Mouse (Mus musculus): ENCODE measurements around the gene Dnajc8.

GRCm38 (mm10) chr4:132584975-132585374, 49.6 kb downstream of the Dnajc8 start:
- no peak for TF ChIP-seq POLR2A (IDR thresholded peaks at IDR 0.05; ENCODE audit: low read depth, low read length)
- no peak for TF ChIP-seq CTCF (IDR thresholded peaks at IDR 0.05; ENCODE audit: borderline replicate concordance, insufficient read depth, low read length)
